Mouse (Mus musculus): ENCODE data around the gene Ankrd50. TPM values are rescaled to one million over a fixed set of nuclear protein-coding genes. Genes with fewer than 3 reads are reported as not detected.

The Ankrd50 gene
- 30.4 and 33.1 TPM in 2 replicates for polyA plus RNA-seq (2012; rRNA removed)

DNA sequence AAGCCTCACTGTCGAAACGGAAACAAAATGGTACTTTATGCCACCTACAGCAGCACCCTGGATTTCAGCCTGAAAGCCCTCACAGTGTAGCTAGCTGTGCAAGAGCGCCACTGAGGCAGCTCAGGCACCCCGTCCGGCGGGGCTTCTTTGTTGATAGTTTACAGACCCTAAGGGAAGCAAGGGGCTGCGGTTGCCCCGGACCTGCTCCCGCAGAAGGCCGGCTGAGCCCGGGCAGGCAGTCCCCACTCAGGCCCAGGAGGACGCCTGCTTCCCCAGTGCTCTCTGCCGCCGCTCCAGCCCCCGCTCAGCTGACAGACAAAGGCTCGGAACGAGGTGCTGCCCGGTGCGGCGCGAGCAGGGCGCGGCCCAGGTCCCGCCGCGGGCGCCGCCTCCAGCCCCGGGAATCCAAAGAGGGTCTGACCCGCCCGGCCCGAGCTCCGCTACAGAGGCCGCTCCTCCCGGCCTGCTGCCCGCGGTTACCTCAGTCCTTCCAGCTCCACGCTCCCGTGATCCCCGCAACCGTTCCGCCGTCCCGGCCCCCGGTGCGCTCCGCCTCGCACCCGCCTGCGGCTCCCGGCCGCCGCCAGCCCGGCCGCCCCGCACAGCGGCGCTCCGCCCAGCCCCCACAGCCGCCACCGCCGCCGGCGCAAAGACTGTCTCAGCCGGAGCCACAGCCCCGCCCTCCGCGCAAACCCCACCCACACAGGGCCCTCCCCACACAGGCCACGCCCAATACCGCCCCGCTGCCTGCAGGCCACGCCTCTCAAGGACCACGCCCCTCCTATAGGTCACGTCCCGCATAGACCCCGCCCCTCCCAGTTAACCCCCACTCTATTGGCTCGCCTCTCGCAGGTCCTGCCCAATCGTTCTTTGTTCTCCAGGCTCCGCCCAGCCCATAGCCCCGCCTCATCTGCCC lies at the start of gene Ankrd50:
TSS of gene Ankrd50 (minus strand) at position 654 of the 916 bp plus-strand sequence.
- TF ChIP-seq CTCF (IDR thresholded peaks at IDR 0.05; ENCODE audit: extremely low read depth, insufficient read depth, low read length) (no peak), POLR2A (IDR thresholded peaks at IDR 0.05; ENCODE audit: extremely low read depth, insufficient read depth, low read length) (no peak)
- peak within 1 kb of the TSS; percentile 61 for H3K4me3 ChIP-seq (ENCODE audit: insufficient read depth, low read length)
- H3K27ac ChIP-seq (ENCODE audit: insufficient read depth, low read length), result peak within 1 kb of the TSS; percentile 95
- peaks cover 10% of the 10 kb centered on the region for H3K4me1 ChIP-seq (ENCODE audit: control insufficient read depth, insufficient read depth, low read length)

DNA sequence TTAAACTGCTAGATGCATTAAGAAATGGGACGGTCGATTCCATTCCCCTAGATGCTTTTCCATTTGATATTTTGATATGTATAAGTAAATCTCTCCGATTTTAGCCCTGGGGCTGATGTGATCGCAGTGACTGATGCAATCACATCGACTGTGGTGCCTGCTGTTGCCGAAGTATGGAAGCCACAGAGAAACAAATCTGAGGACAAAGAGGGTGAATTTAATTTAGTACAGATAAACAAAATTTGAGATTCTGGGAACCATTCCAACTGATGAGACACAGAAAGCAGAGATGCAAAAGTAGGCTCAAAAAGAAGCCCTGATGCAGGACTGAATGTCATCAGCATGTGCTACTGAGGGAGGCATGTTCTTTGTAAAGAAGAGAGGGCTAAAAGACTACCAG lies 49.6 kb upstream of the Ankrd50 start:
- no peak overlapping the region for H3K4me3 ChIP-seq (ENCODE audit: insufficient read depth, low read length)
- no peak for TF ChIP-seq CTCF (IDR thresholded peaks at IDR 0.05; ENCODE audit: extremely low read depth, insufficient read depth, low read length)
- no peak for TF ChIP-seq POLR2A (IDR thresholded peaks at IDR 0.05; ENCODE audit: extremely low read depth, insufficient read depth, low read length)
- no peak overlapping the region for H3K27ac ChIP-seq (ENCODE audit: insufficient read depth, low read length)
- H3K4me1 ChIP-seq (ENCODE audit: control insufficient read depth, insufficient read depth, low read length), result no peaks in the 10 kb centered on the region; the same call in 1 of the 2 replicates

DNA sequence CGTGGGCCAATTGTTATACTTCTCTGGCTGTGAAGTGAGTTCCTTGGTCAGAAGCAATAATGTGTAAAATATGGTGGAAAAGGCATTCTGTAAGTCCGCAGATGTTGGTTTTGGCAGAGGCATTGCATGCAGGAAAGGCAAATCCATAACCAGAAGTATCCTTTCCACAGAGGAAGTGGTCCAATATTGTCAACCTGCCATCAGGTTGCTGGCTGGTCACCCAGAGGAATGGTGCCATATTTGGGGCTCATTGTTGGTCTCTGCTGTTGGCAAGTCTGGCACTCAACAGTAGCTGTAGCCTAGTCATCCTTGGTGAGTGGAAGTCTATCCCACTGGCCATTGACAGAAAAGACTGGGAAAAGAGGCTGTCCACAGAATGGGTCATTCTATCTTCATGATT lies 35.8 kb upstream of the Ankrd50 start:
- TF ChIP-seq CTCF (IDR thresholded peaks at IDR 0.05; ENCODE audit: extremely low read depth, insufficient read depth, low read length) (no peak), POLR2A (IDR thresholded peaks at IDR 0.05; ENCODE audit: extremely low read depth, insufficient read depth, low read length) (no peak)
- H3K4me3 ChIP-seq (ENCODE audit: insufficient read depth, low read length), result no peak overlapping the region
- H3K4me1 ChIP-seq (ENCODE audit: control insufficient read depth, insufficient read depth, low read length), result no peaks in the 10 kb centered on the region
- H3K27ac ChIP-seq (ENCODE audit: insufficient read depth, low read length), result no peak overlapping the region

DNA sequence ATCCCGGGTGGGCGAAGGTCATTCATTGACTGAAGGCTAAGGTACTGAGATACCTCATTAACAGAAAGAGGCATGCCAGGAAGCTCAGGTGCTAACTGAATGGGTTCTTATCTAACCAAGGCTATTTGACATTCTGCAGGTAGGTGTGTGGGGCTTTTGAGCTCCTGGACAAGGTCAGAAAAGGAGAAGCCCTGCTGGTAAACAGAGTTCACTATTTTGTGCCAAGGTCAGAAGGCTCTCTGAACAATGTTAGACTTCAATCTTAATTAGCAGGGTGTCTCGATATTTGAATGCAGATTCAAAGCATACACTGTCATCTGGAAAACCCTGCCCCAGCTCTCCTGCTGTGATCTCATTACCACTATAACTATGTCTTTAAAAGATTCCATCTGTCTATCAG lies 35.3 kb upstream of the Ankrd50 start:
- no peak for TF ChIP-seq CTCF (IDR thresholded peaks at IDR 0.05; ENCODE audit: extremely low read depth, insufficient read depth, low read length)
- no peak for TF ChIP-seq POLR2A (IDR thresholded peaks at IDR 0.05; ENCODE audit: extremely low read depth, insufficient read depth, low read length)
- Histone ChIP-seq H3K4me1 (ENCODE audit: control insufficient read depth, insufficient read depth, low read length) (no peaks in the 10 kb centered on the region), H3K27ac (ENCODE audit: insufficient read depth, low read length) (no peak overlapping the region), H3K4me3 (ENCODE audit: insufficient read depth, low read length) (no peak overlapping the region)

DNA sequence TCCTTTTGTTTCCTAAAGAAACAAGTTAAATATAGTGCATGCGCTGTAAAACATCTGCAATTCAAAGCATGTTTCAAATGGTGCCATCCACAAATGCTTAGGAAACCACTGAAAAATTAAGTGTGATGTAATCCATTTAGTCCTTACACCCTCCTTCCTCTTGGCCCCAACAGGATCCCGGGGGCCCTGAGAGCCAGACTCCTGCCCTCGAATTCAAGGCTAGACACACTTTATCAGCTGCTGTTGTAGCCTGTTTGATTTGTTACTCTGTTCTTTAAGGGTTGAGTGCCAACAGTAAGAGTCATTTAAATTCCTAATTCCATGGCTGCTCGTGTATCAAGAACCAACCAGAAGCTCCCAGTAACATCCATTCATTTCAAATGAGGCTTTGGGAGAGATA lies 19.0 kb upstream of the Ankrd50 start:
- no peak overlapping the region for H3K27ac ChIP-seq (ENCODE audit: insufficient read depth, low read length)
- TF ChIP-seq POLR2A (IDR thresholded peaks at IDR 0.05; ENCODE audit: extremely low read depth, insufficient read depth, low read length), result no peak
- H3K4me3 ChIP-seq (ENCODE audit: insufficient read depth, low read length), result no peak overlapping the region
- no peaks in the 10 kb centered on the region for H3K4me1 ChIP-seq (ENCODE audit: control insufficient read depth, insufficient read depth, low read length)

DNA sequence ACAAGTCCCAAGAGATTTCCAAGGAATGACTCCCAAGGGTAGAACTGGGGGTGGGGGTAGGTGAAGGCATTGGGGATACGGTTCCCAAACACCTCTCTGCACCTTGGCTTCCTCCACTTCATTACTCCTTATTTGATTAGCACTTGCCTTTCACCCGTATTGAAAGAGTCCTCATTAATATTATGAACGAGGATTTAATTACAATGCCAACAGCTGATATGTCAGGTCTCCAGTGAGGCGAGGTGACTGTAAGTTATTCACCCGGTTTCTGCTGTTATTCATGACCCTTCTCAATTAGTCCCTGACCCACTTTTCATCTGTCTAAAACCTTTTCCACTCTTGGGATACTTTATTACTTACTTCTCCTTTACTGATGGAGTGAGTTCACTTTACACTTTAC lies 17.5 kb upstream of the Ankrd50 start:
- no peaks in the 10 kb centered on the region for H3K4me1 ChIP-seq (ENCODE audit: control insufficient read depth, insufficient read depth, low read length)
- H3K4me3 ChIP-seq (ENCODE audit: insufficient read depth, low read length), result no peak overlapping the region
- no peak for TF ChIP-seq CTCF (IDR thresholded peaks at IDR 0.05; ENCODE audit: extremely low read depth, insufficient read depth, low read length)
- TF ChIP-seq POLR2A (IDR thresholded peaks at IDR 0.05; ENCODE audit: extremely low read depth, insufficient read depth, low read length), result no peak
- no peak overlapping the region for H3K27ac ChIP-seq (ENCODE audit: insufficient read depth, low read length)

DNA sequence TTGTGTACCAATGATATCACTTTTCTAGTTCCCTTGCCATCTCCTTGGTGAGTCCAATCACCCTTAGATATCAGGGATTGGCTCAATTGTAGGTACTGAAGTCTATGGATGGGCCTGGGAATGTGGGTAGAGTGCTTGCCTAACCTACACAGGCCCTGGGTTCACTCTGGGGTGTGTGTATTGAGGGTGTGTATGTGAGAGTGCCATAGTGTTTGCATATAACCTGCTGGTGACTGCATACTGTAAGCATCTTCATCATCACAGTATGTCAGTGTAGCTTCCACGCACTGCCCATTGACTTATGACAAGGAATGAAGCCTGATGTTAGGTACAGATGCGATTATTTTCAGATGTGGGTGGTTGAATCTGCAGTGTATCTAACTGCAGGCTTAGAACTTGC lies 17.1 kb upstream of the Ankrd50 start:
- Histone ChIP-seq H3K4me1 (ENCODE audit: control insufficient read depth, insufficient read depth, low read length) (no peaks in the 10 kb centered on the region), H3K27ac (ENCODE audit: insufficient read depth, low read length) (no peak overlapping the region), H3K4me3 (ENCODE audit: insufficient read depth, low read length) (no peak overlapping the region)
- no peak for TF ChIP-seq POLR2A (IDR thresholded peaks at IDR 0.05; ENCODE audit: extremely low read depth, insufficient read depth, low read length)
- TF ChIP-seq CTCF (IDR thresholded peaks at IDR 0.05; ENCODE audit: extremely low read depth, insufficient read depth, low read length), result no peak

DNA sequence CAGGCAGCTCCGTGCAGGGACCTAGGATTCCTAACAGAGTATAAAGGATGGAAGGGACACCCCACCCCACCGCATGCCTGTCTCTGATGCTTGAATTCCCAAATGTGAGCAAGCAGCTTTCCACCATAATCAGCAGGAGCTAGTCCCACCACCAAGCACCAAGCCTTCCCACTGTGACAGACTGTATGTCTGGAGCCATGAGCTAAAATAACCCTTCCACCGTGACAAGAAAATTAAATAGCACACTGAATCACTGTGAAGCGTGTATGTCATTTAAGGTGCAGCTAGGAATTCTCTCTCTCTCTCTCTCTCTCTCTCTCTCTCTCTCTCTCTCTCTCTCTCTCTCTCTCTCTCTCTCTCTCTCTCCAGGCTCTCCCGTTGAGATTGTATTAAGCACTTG lies 16.7 kb upstream of the Ankrd50 start:
- Histone ChIP-seq H3K4me1 (ENCODE audit: control insufficient read depth, insufficient read depth, low read length) (no peaks in the 10 kb centered on the region), H3K27ac (ENCODE audit: insufficient read depth, low read length) (no peak overlapping the region), H3K4me3 (ENCODE audit: insufficient read depth, low read length) (no peak overlapping the region)
- TF ChIP-seq POLR2A (IDR thresholded peaks at IDR 0.05; ENCODE audit: extremely low read depth, insufficient read depth, low read length) (no peak), CTCF (IDR thresholded peaks at IDR 0.05; ENCODE audit: extremely low read depth, insufficient read depth, low read length) (no peak)

DNA sequence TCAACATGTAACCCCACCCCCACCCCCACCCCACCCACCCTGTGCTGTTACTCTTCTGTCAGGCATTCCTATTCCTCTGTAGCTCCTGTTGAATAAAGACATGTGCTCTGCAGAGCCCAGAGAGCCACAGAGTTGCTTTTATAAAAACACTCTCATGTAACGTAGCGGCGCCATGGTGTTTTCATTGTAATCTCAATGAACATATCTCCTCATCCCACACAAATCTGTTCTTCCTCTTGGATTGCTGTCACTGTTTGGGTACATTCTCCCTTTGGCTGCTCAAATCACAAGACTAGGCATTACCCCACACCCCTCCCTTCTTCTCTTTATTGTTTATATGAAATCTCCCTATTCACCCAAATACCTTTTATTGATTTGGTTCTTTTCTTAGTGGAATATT lies 13.9 kb upstream of the Ankrd50 start:
- Histone ChIP-seq H3K4me1 (ENCODE audit: control insufficient read depth, insufficient read depth, low read length) (no peaks in the 10 kb centered on the region), H3K27ac (ENCODE audit: insufficient read depth, low read length) (no peak overlapping the region), H3K4me3 (ENCODE audit: insufficient read depth, low read length) (no peak overlapping the region)
- TF ChIP-seq CTCF (IDR thresholded peaks at IDR 0.05; ENCODE audit: extremely low read depth, insufficient read depth, low read length) (no peak), POLR2A (IDR thresholded peaks at IDR 0.05; ENCODE audit: extremely low read depth, insufficient read depth, low read length) (no peak)

DNA sequence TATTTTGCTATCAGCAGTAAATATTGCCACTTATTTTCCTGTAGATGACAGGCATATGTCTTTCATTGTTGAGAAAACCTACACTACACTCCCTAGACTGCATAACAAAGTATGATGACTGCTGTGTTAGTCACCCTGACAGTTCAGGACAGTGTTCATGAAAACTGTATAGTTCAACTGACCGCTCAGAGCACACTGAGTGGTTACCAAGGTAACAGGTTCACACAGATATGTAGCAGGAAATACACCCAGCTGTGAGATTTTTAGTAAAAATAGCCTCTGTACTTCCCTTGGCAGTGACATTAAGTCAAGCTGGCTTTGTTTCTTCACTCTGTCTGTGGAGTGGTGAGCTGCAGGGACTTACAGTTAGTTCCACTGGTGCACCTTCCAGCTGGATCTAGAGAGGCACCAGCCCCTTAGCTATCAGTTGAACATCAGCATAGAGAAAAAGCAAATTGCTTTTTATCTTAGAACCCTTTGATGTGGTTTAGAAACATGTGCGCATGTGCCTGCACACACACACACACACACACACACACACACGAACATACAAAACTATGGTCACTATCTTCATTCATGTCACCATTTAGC lies 12.2 kb upstream of the Ankrd50 start:
- no peak overlapping the region for H3K27ac ChIP-seq (ENCODE audit: insufficient read depth, low read length)
- TF ChIP-seq CTCF (IDR thresholded peaks at IDR 0.05; ENCODE audit: extremely low read depth, insufficient read depth, low read length), result no peak
- no peak for TF ChIP-seq POLR2A (IDR thresholded peaks at IDR 0.05; ENCODE audit: extremely low read depth, insufficient read depth, low read length)

More for the DNA sequence above, 12.2 kb upstream of the Ankrd50 start:
- H3K4me3 ChIP-seq (ENCODE audit: insufficient read depth, low read length), result no peak overlapping the region
- H3K4me1 ChIP-seq (ENCODE audit: control insufficient read depth, insufficient read depth, low read length), result no peaks in the 10 kb centered on the region
